Mouse (Mus musculus) intestine, embryonic 16.5 days (tissue): Measurements from ENCODE around the gene Ndufs2. TPM values are rescaled to one million over a fixed set of nuclear protein-coding genes. Genes with fewer than 3 reads are reported as not detected.

ENCODE experiments used
- ATAC-seq: fragments of 200-750 bp; cut with Nextera tagmentation; 2 replicates; pipeline ENCODE4 v1.8.0; 2017; ENCODE audit warnings: moderate TSS enrichment, moderate library complexity
- H3K27ac ChIP-seq: fragments of 300-500 bp; sonication (generic); 2 replicates; pipeline ENCODE4 v1.5.1; 2014; ENCODE audit warnings: mild to moderate bottlenecking, low read length
- H3K27me3 ChIP-seq: fragments of 300-500 bp; sonication (generic); replicated peaks from 2 replicates; pipeline ENCODE4 v1.6.1; 2014; ENCODE audit warnings: low read length, control low read depth, mixed read lengths; ENCODE audit not compliant: control insufficient read depth, insufficient read depth
- H3K36me3 ChIP-seq: fragments of 300-500 bp; sonication (generic); 2 replicates; pipeline ENCODE4 v1.6.1; 2014; ENCODE audit warnings: low read length, control low read depth; ENCODE audit not compliant: control insufficient read depth, insufficient read depth
- H3K4me1 ChIP-seq: fragments of 300-500 bp; sonication (generic); 2 replicates; pipeline ENCODE4 v1.6.1; 2014; ENCODE audit warnings: low read length, control low read depth, mixed read lengths; ENCODE audit not compliant: control insufficient read depth, insufficient read depth
- H3K4me2 ChIP-seq: fragments of 300-500 bp; sonication (generic); 2 replicates; pipeline ENCODE4 v1.6.1; 2014; ENCODE audit warnings: low read depth, low read length, control low read depth
- H3K4me3 ChIP-seq: fragments of 300-500 bp; sonication (generic); 2 replicates; pipeline ENCODE4 v1.5.1; 2014; ENCODE audit warnings: mild to moderate bottlenecking, low read length
- H3K9ac ChIP-seq: fragments of 300-500 bp; sonication (generic); 2 replicates; pipeline ENCODE4 v1.6.1; 2014; ENCODE audit warnings: low read depth, low read length
- H3K9me3 ChIP-seq: fragments of 300-500 bp; sonication (generic); 2 replicates; pipeline ENCODE4 v1.6.1; 2016; ENCODE audit warnings: low read length, control low read depth; ENCODE audit not compliant: control insufficient read depth
- WGBS: fragments of 180-500 bp; shearing (Covaris S2); extraction: QIAGEN DNeasy Blood & Tissue Kit; methylation state at CpG from one replicate; pipeline ENCODE4 v1.1.7; 2014; 5-methylcytosine and 5-hydroxymethylcytosine counted together
- polyA plus RNA-seq: library from polyadenylated mRNA; unstranded; fragments of >200 nt; fragmentation: Nextera tagmentation; extraction: Ambion mirVana; gene quantifications from 2 replicates; pipeline ENCODE4 v1.2.1, GENCODE M21; 2015

The Ndufs2 gene
- polyA plus RNA-seq, 1 experiment from 2014 or later = 373 TPM

- peak; percentile 97 for ATAC-seq
- peak within 1 kb of the TSS; percentile 81 for H3K27ac ChIP-seq
- no peaks in the 10 kb centered on the region for H3K27me3 ChIP-seq
- H3K36me3 ChIP-seq = 0 out of 2 replicates have a peak, but pooled peaks cover 2% of the 10 kb centered on the region
- peak within 1 kb of the TSS; percentile 56 for H3K9ac ChIP-seq
- 0 out of 2 replicates have a peak, but pooled peaks cover 6% of the 10 kb centered on the region for H3K4me1 ChIP-seq
- 62% methylated on average over 10 of the region's 10 CpGs for WGBS
- peak within 1 kb of the TSS; percentile 39 for H3K4me3 ChIP-seq
- peak within 1 kb of the TSS; percentile 34 for H3K4me2 ChIP-seq
- H3K9me3 ChIP-seq = no peaks in the 10 kb centered on the region
These were observed 37.2 kb downstream of the Ndufs2 start, which contains the start of gene Nr1i3 for GRCm38 (mm10) chr1:171213801-171214496. Gene Nr1i3 (plus strand): TSS chr1:171213970.

GRCm38 (mm10) chr1:171212854-171213253 lies 38.3 kb downstream of the Ndufs2 start:
- no peak overlapping the region for H3K4me2 ChIP-seq
- WGBS = 50% methylated on average over 3 of the region's 3 CpGs
- no peaks in the 10 kb centered on the region for H3K36me3 ChIP-seq
- H3K4me1 ChIP-seq = 0 out of 2 replicates have a peak, but pooled peaks cover 6% of the 10 kb centered on the region
- H3K9ac ChIP-seq = no peak overlapping the region
- no peak overlapping the region for H3K27ac ChIP-seq
- no peak overlapping the region for H3K4me3 ChIP-seq
- no peaks in the 10 kb centered on the region for H3K27me3 ChIP-seq
- ATAC-seq = no peak
- no peaks in the 10 kb centered on the region for H3K9me3 ChIP-seq

GRCm38 (mm10) chr1:171209409-171209808 lies 41.8 kb downstream of the Ndufs2 start:
- no peak overlapping the region for H3K4me3 ChIP-seq
- no peaks in the 10 kb centered on the region; the same call in 1 of the 2 replicates for H3K27me3 ChIP-seq
- 25% methylated on average over 4 of the region's 4 CpGs for WGBS
- no peak for ATAC-seq
- H3K9ac ChIP-seq = no peak overlapping the region
- H3K4me2 ChIP-seq = no peak overlapping the region
- no peaks in the 10 kb centered on the region for H3K36me3 ChIP-seq
- no peak overlapping the region for H3K27ac ChIP-seq
- H3K9me3 ChIP-seq = no peaks in the 10 kb centered on the region
- no peaks in the 10 kb centered on the region for H3K4me1 ChIP-seq

GRCm38 (mm10) chr1:171205704-171206493 lies 45.3 kb downstream of the Ndufs2 start:
- H3K27ac ChIP-seq = no peak overlapping the region
- no peak for ATAC-seq
- no peaks in the 10 kb centered on the region for H3K9me3 ChIP-seq
- no peak overlapping the region for H3K4me2 ChIP-seq
- 78% methylated on average over 6 of the region's 6 CpGs for WGBS
- no peak overlapping the region for H3K4me3 ChIP-seq
- H3K4me1 ChIP-seq = no peaks in the 10 kb centered on the region
- no peaks in the 10 kb centered on the region for H3K36me3 ChIP-seq
- H3K9ac ChIP-seq = no peak overlapping the region
- H3K27me3 ChIP-seq = no peaks in the 10 kb centered on the region; the same call in 1 of the 2 replicates

GRCm38 (mm10) chr1:171204249-171204644 lies 46.9 kb downstream of the Ndufs2 start:
- Histone ChIP-seq H3K4me1 (no peaks in the 10 kb centered on the region), H3K4me3 (no peak overlapping the region), H3K9ac (no peak overlapping the region), H3K27me3 (no peaks in the 10 kb centered on the region; the same call in 1 of the 2 replicates), H3K27ac (no peak overlapping the region), H3K4me2 (peak overlapping the region; percentile 17; the same call in 1 of the 2 replicates), H3K9me3 (no peaks in the 10 kb centered on the region), H3K36me3 (no peaks in the 10 kb centered on the region)
- WGBS = 57% methylated on average over 7 of the region's 7 CpGs
- peak; percentile 84 for ATAC-seq

- Histone ChIP-seq H3K27ac (no peak overlapping the region), H3K4me3 (no peak overlapping the region), H3K9me3 (no peaks in the 10 kb centered on the region), H3K9ac (no peak overlapping the region), H3K27me3 (no peaks in the 10 kb centered on the region; the same call in 1 of the 2 replicates), H3K4me1 (no peaks in the 10 kb centered on the region), H3K36me3 (no peaks in the 10 kb centered on the region), H3K4me2 (peak overlapping the region; percentile 17; the same call in 1 of the 2 replicates)
- WGBS = 57% methylated on average over 10 of the region's 11 CpGs
- ATAC-seq = peak; percentile 50; the same call in 1 of the 2 replicates
These were observed 47.5 kb downstream of the Ndufs2 start for GRCm38 (mm10) chr1:171203471-171204248.

GRCm38 (mm10) chr1:171200769-171201168 lies 50.4 kb downstream of the Ndufs2 start:
- Histone ChIP-seq H3K4me1 (peaks cover 5% of the 10 kb centered on the region), H3K27ac (no peak overlapping the region), H3K4me2 (no peak overlapping the region), H3K27me3 (0 out of 2 replicates have a peak, but pooled peaks cover 3% of the 10 kb centered on the region), H3K9me3 (no peaks in the 10 kb centered on the region), H3K4me3 (no peak overlapping the region), H3K9ac (no peak overlapping the region), H3K36me3 (no peaks in the 10 kb centered on the region)
- ATAC-seq = no peak
- WGBS = 94% methylated on average over 1 of the region's 1 CpGs

GRCm38 (mm10) chr1:171199532-171199931 lies 51.7 kb downstream of the Ndufs2 start:
- peaks cover 11% of the 10 kb centered on the region for H3K27me3 ChIP-seq
- 23% methylated on average over 1 of the region's 1 CpGs for WGBS
- no peaks in the 10 kb centered on the region for H3K9me3 ChIP-seq
- no peaks in the 10 kb centered on the region for H3K36me3 ChIP-seq
- no peak overlapping the region for H3K4me3 ChIP-seq
- H3K4me1 ChIP-seq = peaks cover 11% of the 10 kb centered on the region
- peak; percentile 55 for ATAC-seq
- no peak overlapping the region for H3K27ac ChIP-seq
- H3K9ac ChIP-seq = no peak overlapping the region
- H3K4me2 ChIP-seq = no peak overlapping the region
